Mouse (Mus musculus) heart, embryonic 11.5 days (tissue): ENCODE data around the gene Gm37240. TPM values are rescaled to one million over a fixed set of nuclear protein-coding genes. Genes with fewer than 3 reads are reported as not detected.

Experiments
- ATAC-seq: fragments of 200-750 bp; cut with Nextera tagmentation; replicated peaks from 2 replicates; pipeline ENCODE4 v1.8.0; 2017; ENCODE audit warnings: moderate library complexity; ENCODE audit not compliant: insufficient number of reproducible peaks, low FRiP score, low TSS enrichment
- H3K27ac ChIP-seq: fragments of 300-500 bp; sonication (generic); 2 replicates; pipeline ENCODE4 v1.5.1; 2014; ENCODE audit warnings: mild to moderate bottlenecking, low read depth, low read length
- H3K27me3 ChIP-seq: fragments of 300-500 bp; sonication (generic); 2 replicates; pipeline ENCODE4 v1.6.1; 2014; ENCODE audit warnings: mild to moderate bottlenecking, low read length, mixed read lengths; ENCODE audit not compliant: control insufficient read depth, insufficient read depth
- H3K36me3 ChIP-seq: fragments of 300-500 bp; sonication (generic); 2 replicates; pipeline ENCODE4 v1.6.1; 2014; ENCODE audit warnings: mild to moderate bottlenecking, low read length, moderate library complexity, mixed read lengths; ENCODE audit not compliant: control insufficient read depth, insufficient read depth
- H3K4me1 ChIP-seq: fragments of 300-500 bp; sonication (generic); 2 replicates; pipeline ENCODE4 v1.6.1; 2014; ENCODE audit warnings: low read length; ENCODE audit not compliant: control insufficient read depth, insufficient read depth
- H3K4me2 ChIP-seq: fragments of 300-500 bp; sonication (generic); 2 replicates; pipeline ENCODE4 v1.6.1; 2014; ENCODE audit warnings: mild to moderate bottlenecking, moderate library complexity
- H3K4me3 ChIP-seq: fragments of 300-500 bp; sonication (generic); 2 replicates; pipeline ENCODE4 v1.5.1; 2014; ENCODE audit warnings: low read depth, low read length
- H3K9ac ChIP-seq: fragments of 300-500 bp; sonication (generic); 2 replicates; pipeline ENCODE4 v1.6.1; 2014; ENCODE audit warnings: mild to moderate bottlenecking, low read depth, low read length, moderate library complexity
- H3K9me3 ChIP-seq: fragments of 300-500 bp; sonication (generic); replicated peaks from 2 replicates; pipeline ENCODE4 v1.6.1; 2016; ENCODE audit warnings: low read length; ENCODE audit not compliant: control insufficient read depth
- WGBS: fragments of 180-500 bp; shearing (Covaris S2); extraction: QIAGEN DNeasy Blood & Tissue Kit; methylation state at CpG from one replicate; pipeline ENCODE4 v1.1.7; 2014; ENCODE audit not compliant: insufficient replicate concordance; 5-methylcytosine and 5-hydroxymethylcytosine counted together
- polyA plus RNA-seq: library from polyadenylated mRNA; unstranded; fragments of >200 nt; fragmentation: Nextera tagmentation; extraction: Ambion mirVana; gene quantifications from 2 replicates; pipeline ENCODE4 v1.2.1, GENCODE M21; 2014

Gene Gm37240
- polyA plus RNA-seq, 1 experiment from 2014 or later, result 4.5 TPM

DNA sequence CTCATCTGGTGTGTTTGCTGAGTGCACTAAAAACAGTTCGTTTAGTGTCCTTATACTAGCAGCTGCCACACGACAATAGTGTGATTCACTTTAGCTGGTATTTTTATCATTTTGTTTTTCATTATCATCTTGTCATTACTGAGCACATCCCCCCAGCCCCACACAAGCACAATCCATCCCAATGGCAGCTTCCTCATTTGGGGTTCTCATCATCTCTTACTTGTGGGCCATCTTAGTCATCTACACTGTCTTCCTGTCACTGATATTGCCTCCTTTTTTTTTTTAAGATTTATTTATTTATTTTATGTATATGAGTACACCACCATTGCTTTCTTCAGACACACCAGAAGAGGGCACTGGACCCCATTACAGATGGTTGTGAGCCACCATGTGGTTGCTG, 1268.7 kb downstream of the Gm37240 start:
- Histone ChIP-seq H3K36me3 (no peaks in the 10 kb centered on the region), H3K4me3 (no peak overlapping the region), H3K27ac (no peak overlapping the region), H3K4me1 (no peaks in the 10 kb centered on the region), H3K4me2 (no peak overlapping the region), H3K9me3 (no peaks in the 10 kb centered on the region), H3K27me3 (no peaks in the 10 kb centered on the region; the same call in 1 of the 2 replicates), H3K9ac (no peak overlapping the region)
- 83% methylated on average over 2 of the region's 2 CpGs for WGBS
- ATAC-seq, result no peak

DNA sequence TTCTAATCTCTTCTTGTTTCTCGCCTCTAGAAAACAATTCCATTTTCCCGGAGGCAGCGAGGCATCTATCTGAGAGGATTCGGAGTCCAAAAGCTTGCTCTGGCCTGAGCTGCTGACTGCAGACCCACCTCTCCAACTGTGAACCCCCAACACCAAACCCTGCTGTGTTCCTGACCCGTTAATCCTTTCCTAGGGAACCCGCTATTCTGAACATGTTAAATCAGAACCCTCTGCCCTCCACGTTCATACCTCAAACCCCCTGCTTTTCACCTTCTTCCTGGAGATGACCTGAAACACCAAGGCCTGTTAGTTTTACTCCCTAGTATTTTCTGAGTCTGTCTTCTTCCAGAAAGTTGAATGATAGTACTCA, 1271.5 kb downstream of the Gm37240 start:
- Histone ChIP-seq H3K4me2 (no peak overlapping the region), H3K9me3 (no peaks in the 10 kb centered on the region), H3K27ac (no peak overlapping the region), H3K4me1 (no peaks in the 10 kb centered on the region), H3K9ac (no peak overlapping the region), H3K4me3 (no peak overlapping the region), H3K27me3 (no peaks in the 10 kb centered on the region; the same call in 1 of the 2 replicates), H3K36me3 (no peaks in the 10 kb centered on the region)
- ATAC-seq, result no peak
- WGBS, result 38% methylated on average over 7 of the region's 7 CpGs

- no peaks in the 10 kb centered on the region for H3K4me1 ChIP-seq
- ATAC-seq, result no peak
- H3K27ac ChIP-seq, result no peak overlapping the region
- no peaks in the 10 kb centered on the region for H3K36me3 ChIP-seq
- H3K9ac ChIP-seq, result no peak overlapping the region
- H3K4me2 ChIP-seq, result no peak overlapping the region
- H3K27me3 ChIP-seq, result no peaks in the 10 kb centered on the region
- 18% methylated on average over 5 of the region's 5 CpGs for WGBS
- H3K4me3 ChIP-seq, result no peak overlapping the region
- no peaks in the 10 kb centered on the region for H3K9me3 ChIP-seq
Measured at GRCm38 (mm10) chr3:84615050-84615855, 1272.1 kb downstream of the Gm37240 start.

DNA sequence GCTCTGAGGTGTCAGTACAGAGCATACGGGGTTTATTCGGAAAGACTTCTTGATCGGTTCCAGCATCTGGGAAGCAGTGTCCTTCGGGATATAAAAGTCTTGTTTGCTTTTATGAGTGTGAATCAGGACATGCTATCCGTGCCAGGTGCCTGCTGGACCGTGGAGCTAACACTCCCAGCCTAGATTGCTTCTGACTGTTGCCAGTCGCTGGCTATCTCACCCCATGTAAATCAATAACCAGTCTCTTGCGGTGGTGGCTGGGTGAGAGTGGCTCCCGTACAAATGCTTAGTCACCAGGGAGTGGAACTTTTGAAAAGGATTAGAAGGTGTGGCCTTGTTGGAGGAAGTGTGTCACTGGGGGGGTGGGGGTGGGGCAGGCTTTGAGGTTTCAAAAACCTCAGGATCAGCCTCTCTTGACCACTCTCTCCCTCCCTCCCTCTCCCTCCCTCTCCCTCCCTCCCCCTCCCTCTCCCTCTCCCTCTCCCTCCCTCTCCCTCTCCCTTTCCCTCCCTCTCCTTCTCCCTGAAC, 1277.1 kb downstream of the Gm37240 start:
- WGBS, result 74% methylated on average over 9 of the region's 9 CpGs
- Histone ChIP-seq H3K4me3 (no peak overlapping the region), H3K9ac (no peak overlapping the region), H3K4me1 (no peaks in the 10 kb centered on the region), H3K27ac (no peak overlapping the region), H3K36me3 (no peaks in the 10 kb centered on the region), H3K27me3 (no peaks in the 10 kb centered on the region), H3K9me3 (no peaks in the 10 kb centered on the region), H3K4me2 (no peak overlapping the region)
- ATAC-seq, result no peak

DNA sequence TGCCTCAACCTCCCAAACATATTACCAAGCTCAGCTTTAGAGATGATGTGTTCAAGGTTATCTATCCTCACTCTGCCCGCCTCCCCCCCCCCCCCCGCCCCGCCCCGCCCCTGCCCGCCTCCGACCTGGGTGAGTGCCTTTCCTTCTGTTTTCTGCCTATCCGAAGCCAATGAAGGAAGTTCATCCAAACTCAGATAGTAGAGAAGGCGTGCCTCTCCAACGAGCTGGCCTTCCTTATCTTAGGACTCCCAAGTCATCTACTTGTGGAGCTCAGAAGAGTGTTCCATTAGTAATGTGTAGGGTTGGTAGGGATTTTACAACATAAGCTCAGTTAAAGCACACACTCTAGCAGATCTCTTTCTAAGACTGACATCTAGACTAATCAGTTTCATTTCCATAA, 1284.1 kb downstream of the Gm37240 start:
- H3K4me2 ChIP-seq, result no peak overlapping the region
- no peaks in the 10 kb centered on the region; the same call in 1 of the 2 replicates for H3K4me1 ChIP-seq
- no peak overlapping the region for H3K4me3 ChIP-seq
- H3K9me3 ChIP-seq, result no peaks in the 10 kb centered on the region
- H3K27me3 ChIP-seq, result no peaks in the 10 kb centered on the region
- H3K36me3 ChIP-seq, result no peaks in the 10 kb centered on the region
- no peak overlapping the region for H3K27ac ChIP-seq
- H3K9ac ChIP-seq, result no peak overlapping the region
- 48% methylated on average over 8 of the region's 9 CpGs for WGBS
- ATAC-seq, result no peak

DNA sequence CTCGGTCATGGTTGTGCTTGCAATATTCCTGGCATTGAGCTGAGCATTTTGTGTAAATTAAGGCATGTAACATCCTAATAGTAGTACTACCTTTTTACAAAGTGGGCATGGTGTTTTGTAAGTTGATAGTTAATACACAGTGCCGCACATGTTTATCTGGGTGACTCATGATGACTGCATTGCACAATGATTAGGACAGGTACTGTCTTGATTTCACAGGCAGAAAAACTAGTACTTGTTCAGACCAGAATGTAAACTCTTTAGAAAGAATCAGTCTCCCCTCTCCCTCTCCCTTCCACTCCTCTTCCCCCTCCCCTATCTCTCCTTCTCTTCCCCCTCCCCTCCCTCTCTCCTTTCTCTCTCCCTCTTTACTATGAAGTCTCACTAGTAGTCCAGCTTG, 1284.6 kb downstream of the Gm37240 start:
- Histone ChIP-seq H3K9ac (no peak overlapping the region), H3K36me3 (no peaks in the 10 kb centered on the region), H3K4me2 (no peak overlapping the region), H3K4me3 (no peak overlapping the region), H3K27me3 (no peaks in the 10 kb centered on the region), H3K4me1 (no peaks in the 10 kb centered on the region; the same call in 1 of the 2 replicates), H3K27ac (no peak overlapping the region), H3K9me3 (no peaks in the 10 kb centered on the region)
- no peak for ATAC-seq
- 91% methylated on average over 2 of the region's 2 CpGs for WGBS

DNA sequence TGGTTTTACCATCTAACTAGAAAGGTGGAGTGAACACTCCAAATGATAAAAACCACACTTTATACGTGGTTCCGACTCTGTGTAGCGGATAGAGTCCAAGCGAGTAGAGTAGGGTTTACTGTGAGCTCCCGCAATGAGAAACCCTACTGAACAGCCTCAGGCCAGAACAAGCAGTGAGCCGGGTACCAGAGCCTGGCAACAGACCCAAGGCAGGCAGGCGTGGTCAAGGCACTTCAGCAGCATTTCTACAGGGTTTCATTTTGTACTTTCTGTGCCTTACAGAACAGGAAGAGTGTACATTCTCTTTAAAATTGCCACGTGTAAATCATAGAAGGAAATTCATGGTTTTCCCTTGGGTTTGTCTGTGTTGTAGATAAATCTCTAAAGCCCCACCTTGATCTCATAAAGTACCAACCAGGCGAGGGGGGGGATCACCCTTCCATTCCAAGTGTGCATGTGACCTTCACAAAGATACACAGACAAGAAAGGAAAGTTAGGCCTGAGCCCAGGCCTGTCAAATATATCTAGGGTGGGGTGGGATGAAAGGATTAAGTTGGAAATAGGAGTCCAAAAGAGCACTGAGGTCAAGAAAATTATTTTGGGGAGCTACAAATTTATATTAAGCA, 1285.3 kb downstream of the Gm37240 start:
- H3K27ac ChIP-seq, result no peak overlapping the region
- 0 out of 2 replicates have a peak, but pooled peaks cover 3% of the 10 kb centered on the region for H3K27me3 ChIP-seq
- no peak overlapping the region for H3K9ac ChIP-seq
- no peak for ATAC-seq
- no peak overlapping the region for H3K4me3 ChIP-seq
- no peaks in the 10 kb centered on the region for H3K36me3 ChIP-seq
- H3K4me1 ChIP-seq, result no peaks in the 10 kb centered on the region; the same call in 1 of the 2 replicates
- 79% methylated on average over 9 of the region's 9 CpGs for WGBS
- H3K9me3 ChIP-seq, result no peaks in the 10 kb centered on the region
- H3K4me2 ChIP-seq, result no peak overlapping the region

DNA sequence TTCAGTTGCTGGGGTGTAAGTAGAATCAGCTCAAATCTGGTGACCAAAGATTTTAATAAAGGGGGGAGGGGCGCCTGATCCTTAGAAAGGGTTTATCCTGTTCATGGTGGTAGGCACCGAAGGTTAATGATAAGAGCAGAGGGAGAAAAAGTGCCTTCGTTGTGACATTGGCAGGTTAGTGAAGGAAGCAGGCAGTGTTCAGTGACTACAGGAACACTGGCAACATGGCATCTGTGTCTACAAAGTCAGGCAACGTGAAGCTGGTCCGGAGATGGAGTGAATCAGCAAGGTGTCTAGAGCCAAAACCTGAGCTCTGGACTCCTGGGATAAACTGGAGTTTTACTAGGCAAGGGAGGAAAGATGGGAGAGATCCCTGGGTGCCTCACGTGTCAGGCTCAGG, 1288.6 kb downstream of the Gm37240 start:
- WGBS, result 68% methylated on average over 6 of the region's 6 CpGs

More for the DNA sequence above, 1288.6 kb downstream of the Gm37240 start:
- H3K9ac ChIP-seq, result no peak overlapping the region
- H3K27me3 ChIP-seq, result 0 out of 2 replicates have a peak, but pooled peaks cover 6% of the 10 kb centered on the region
- no peaks in the 10 kb centered on the region for H3K9me3 ChIP-seq
- H3K27ac ChIP-seq, result no peak overlapping the region
- H3K4me1 ChIP-seq, result no peaks in the 10 kb centered on the region; the same call in 1 of the 2 replicates
- no peak overlapping the region for H3K4me3 ChIP-seq
- H3K36me3 ChIP-seq, result no peaks in the 10 kb centered on the region
- no peak for ATAC-seq
- H3K4me2 ChIP-seq, result no peak overlapping the region
